Mouse (Mus musculus) thymus, postnatal 14 days (tissue): ENCODE results near the gene 1700037H04Rik.

Experiments
- DNase-seq: peaks from one replicate; pipeline ENCODE4 v3.0.0; 2021

The 1700037H04Rik gene

DNA sequence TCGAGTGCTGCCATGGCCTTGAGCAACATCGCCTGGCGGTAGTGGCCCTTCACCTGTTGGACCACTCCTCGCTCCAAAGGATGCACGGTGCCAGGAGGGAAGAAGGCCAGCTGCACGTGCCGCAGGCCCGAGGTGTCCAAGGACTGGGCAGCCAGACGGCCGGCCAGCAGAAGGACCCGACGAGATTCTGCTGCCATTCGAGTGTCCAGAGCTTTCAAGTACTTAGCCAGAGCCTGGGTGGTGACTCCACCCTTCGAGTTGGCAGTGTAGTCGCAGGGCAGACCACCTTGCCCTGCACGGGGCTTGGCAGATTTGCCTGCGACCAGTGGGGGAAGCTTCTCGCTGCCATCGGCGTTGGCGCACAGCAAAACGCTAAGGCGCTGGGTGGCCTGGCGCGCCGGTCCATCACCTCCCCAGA lies 19.0 kb upstream of the 1700037H04Rik start:
- peak; percentile 36 for DNase-seq

GRCm38 (mm10) chr2:131177932-131178331 lies 18.1 kb upstream of the 1700037H04Rik start:
- DNase-seq = no peak

DNA sequence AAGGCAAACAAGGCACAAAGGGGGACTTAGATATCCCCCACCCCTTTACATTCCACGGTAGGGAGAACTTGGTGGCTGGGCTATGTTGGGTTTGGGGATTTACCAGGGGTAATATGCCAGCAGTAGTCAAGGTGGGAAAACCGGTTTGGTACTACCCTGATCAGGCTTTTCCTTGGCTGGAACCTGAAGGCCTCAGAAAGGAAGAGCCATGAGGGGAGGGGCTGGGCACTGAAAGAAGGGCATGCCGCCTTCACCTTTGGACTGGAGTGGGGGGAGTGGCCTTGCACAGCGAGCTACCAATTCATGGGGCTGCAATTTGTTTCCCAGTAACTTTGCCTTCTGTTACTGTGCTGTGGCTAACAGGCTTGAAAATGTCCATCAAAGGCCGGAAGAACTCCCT lies 16.6 kb upstream of the 1700037H04Rik start:
- no peak for DNase-seq

GRCm38 (mm10) chr2:131175945-131176309 lies 16.0 kb upstream of the 1700037H04Rik start:
- DNase-seq = no peak

DNA sequence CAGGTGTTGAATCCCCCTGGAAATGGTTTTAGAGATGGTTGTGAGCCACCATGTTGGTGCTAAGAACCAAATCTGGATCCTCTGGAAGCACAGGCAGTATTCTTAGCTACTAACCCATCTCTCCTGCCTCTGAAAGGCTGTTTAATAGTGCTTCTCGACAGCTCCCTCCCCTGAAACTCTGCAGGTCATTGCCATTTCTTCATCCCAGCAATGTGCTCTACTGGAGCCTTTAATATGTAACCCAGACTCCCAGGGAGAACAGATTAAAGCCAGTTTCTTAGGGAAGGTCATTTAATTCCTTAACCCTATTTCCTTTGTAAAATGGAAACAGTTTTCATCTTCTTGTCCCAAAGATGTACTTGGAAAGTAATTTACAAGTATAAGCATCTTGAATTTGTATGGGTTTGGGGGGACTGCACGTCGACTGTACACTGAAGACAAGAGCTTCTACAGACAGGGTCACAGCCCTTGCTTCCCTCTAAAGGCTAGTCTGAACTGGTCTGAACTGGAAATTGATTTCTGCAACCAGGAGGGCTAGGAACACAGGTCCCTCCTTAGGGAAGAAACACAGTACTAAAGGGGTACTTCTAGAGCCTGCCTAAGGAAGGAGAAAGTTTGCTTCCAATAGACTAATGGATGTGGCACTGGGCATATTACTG lies 15.5 kb upstream of the 1700037H04Rik start:
- DNase-seq = no peak

- DNase-seq = peak; percentile 67
Observed at GRCm38 (mm10) chr2:131174700-131175099, 14.8 kb upstream of the 1700037H04Rik start.

- DNase-seq = no peak
Observed at GRCm38 (mm10) chr2:131172322-131172721, 12.4 kb upstream of the 1700037H04Rik start.

- DNase-seq = peak; percentile 76
Observed at GRCm38 (mm10) chr2:131171401-131172104, 11.7 kb upstream of the 1700037H04Rik start.

GRCm38 (mm10) chr2:131170936-131171335 lies 11.1 kb upstream of the 1700037H04Rik start:
- DNase-seq = no peak

DNA sequence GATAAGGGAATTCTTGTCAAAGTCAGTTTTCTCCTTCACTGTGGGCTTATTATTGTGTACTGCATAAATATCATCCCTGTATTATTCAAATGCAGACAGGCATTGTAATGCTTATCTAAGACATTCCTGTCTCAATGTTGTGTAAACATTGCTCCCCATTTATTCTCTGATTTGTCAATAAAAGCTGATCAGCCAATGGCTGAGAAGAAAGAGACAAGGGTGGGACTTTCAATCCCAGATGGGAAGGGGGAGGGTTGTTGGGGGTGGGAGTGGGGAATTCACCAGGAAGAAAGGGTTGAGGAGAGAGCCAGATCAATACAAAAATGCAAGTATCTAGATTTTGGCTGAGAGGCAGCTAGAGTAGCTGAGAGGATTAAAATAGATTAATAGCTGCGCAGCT lies 9.0 kb upstream of the 1700037H04Rik start:
- DNase-seq = no peak

- DNase-seq = no peak
Observed at GRCm38 (mm10) chr2:131167984-131168383, 8.1 kb upstream of the 1700037H04Rik start.

DNA sequence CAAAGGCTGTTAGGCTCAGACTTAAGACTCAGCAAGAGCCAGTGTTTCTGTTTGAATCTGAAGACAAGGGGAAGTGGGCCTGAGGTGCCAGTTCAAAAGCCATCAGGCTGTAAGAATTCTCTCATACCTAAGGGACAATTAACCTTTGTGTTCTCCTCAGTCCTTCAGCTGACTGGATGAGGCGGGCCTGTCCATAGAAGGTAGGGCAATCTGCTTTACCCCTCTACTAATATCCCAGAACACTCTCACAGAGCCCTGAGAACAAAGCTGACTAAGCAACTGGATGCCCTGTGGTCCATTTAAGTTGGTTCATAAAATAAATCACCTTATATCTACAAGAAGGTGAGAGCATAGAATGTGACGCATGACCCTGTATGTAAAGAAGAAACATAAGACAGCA lies 6.3 kb upstream of the 1700037H04Rik start:
- no peak for DNase-seq

GRCm38 (mm10) chr2:131163924-131164323 lies 4.0 kb upstream of the 1700037H04Rik start:
- DNase-seq = no peak

- DNase-seq = peak; percentile 25
Observed at GRCm38 (mm10) chr2:131160671-131161111, 810 bp upstream of the 1700037H04Rik start.

DNA sequence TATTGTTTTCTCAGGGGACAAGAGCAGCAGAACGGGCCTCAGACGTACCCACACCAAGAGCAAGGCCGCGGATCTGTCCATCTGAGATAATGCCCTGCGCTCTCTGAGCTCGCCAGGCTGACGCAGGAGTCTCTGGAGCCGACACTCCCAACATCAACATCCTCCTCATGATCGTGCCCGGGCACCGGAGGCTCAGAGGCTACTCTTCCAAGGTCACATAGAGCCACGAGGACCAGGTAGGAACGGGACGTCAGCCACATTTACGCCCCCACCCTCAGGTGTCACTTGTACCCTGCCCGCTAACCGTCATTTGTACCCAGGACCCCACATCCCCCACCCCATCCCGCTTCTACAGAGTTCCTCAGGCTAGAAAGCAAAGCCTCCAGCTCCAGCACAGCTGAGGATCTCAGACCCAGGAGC lies 380 bp downstream of the 1700037H04Rik start:
- DNase-seq = no peak

- DNase-seq = no peak
Observed at GRCm38 (mm10) chr2:131156987-131157386, 2.9 kb downstream of the 1700037H04Rik start.

DNA sequence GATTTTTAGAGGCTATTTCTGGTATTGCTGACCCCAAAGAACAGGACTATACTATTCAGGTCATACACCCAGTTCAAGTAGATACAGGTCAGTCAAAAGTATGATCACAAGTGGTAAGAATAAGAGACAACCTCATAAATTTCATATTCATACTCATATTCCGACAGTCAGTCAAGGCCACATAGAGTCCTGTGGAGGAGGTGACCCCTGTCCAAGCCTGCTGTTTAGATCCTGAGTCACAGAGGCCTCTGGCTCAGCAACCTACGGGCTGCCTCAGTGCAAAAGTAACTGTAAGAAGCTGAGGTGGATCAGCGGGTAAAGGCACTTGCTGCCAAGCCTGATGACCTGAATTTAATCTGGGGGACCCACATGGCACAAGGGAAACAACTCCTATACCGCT lies 5.8 kb downstream of the 1700037H04Rik start:
- no peak for DNase-seq

GRCm38 (mm10) chr2:131152166-131152730 lies 7.6 kb downstream of the 1700037H04Rik start:
- DNase-seq = no peak

DNA sequence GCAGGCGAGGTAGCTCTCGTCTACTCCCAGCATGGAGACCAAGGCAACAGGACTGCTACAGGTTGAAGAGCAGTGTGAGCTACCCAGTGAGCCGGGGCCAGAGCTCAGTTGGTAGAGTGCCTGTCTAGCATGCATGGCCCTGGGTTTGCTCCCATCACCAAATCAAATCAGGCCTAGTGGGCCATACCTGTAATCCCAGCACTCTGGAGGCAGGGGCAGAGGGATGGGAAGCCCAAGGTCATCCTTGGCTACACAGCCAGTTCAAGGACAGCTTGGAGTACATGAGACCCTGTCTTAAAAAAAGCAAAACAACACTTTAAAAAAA lies 10.7 kb downstream of the 1700037H04Rik start:
- no peak for DNase-seq

DNA sequence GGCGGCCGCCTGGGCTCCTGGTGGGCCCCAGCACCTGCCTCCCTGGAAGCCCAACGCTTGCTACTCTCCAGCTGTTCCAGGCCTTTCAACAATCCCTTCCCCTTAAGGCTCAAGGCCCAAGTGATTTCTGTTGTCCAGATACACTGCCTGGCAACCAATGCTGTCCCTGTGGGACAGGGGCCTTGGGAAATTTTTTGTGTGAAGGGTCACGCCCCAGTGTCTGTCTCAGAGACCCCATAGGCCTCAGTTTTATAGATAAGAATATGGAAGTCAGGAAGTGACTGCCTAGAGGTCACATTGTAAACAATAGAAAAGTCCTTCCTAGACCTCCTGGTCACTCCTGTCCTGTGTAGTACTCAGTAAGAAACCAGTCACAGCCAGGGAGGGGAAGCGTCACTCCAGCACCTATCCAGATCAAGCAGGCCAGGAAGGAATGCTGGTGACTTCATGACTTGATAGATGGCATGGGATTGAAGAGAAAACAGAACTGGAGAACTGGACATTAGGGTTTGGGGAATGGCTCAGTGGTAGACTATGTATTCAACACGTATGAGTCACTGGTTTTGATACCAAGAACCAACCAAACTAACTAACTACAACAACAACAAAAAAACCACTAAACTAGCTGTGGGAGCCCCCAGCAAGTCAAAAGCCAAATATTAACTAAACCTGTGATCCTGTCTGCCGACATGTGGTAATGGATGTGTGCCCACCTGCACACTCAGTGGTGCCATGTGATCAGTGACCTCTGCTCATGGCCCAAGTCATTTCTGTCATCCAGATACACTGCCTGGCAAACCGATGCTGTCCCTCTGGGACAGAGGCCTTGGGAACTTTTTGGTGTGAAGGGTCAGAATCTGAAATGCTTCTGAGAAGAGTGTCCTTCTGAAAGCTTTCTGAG lies 11.3 kb downstream of the 1700037H04Rik start:
- DNase-seq = no peak

- no peak for DNase-seq
Observed at GRCm38 (mm10) chr2:131147043-131147365, 12.9 kb downstream of the 1700037H04Rik start.

GRCm38 (mm10) chr2:131146193-131147042 lies 13.5 kb downstream of the 1700037H04Rik start:
- DNase-seq = no peak
